Mouse (Mus musculus) MN1 (cell line): ENCODE results near the gene Extl2.
A peak's percentile ranks its signal among the peaks of the same experiment; 100 is the strongest.

Source experiments
- DNase-seq: peaks from one replicate; pipeline ENCODE4 v3.0.0-alpha.2; 2016; ENCODE audit warnings: low spot score

Extl2 gene

GRCm38 (mm10) chr3:116009622-116010344 is 2.5 kb downstream of the Extl2 start:
- no peak for DNase-seq

GRCm38 (mm10) chr3:116014901-116015300 is 7.6 kb downstream of the Extl2 start:
- no peak for DNase-seq

GRCm38 (mm10) chr3:116016116-116016515 is 8.9 kb downstream of the Extl2 start:
- DNase-seq, result no peak

- DNase-seq, result no peak
Observed at GRCm38 (mm10) chr3:116018606-116019005, 11.3 kb downstream of the Extl2 start.

GRCm38 (mm10) chr3:116019136-116019535 is 11.9 kb downstream of the Extl2 start:
- no peak for DNase-seq

- no peak for DNase-seq
Observed at GRCm38 (mm10) chr3:116024236-116024635, 17.0 kb downstream of the Extl2 start.

- DNase-seq, result no peak
Observed at GRCm38 (mm10) chr3:116024669-116025068, 17.4 kb downstream of the Extl2 start.

- DNase-seq, result no peak
Observed at GRCm38 (mm10) chr3:116025701-116026100, 18.4 kb downstream of the Extl2 start.

- DNase-seq, result no peak
Observed at GRCm38 (mm10) chr3:116026996-116027395, 19.7 kb downstream of the Extl2 start.

- no peak for DNase-seq
Observed at GRCm38 (mm10) chr3:116030152-116030788, 23.0 kb downstream of the Extl2 start.

- DNase-seq, result no peak
Observed at GRCm38 (mm10) chr3:116033218-116033870, 26.1 kb downstream of the Extl2 start.

- DNase-seq, result peak; percentile 50
Observed at GRCm38 (mm10) chr3:116033871-116034222, 26.6 kb downstream of the Extl2 start.

- no peak for DNase-seq
Observed at GRCm38 (mm10) chr3:116040776-116041175, 33.5 kb downstream of the Extl2 start.

- no peak for DNase-seq
Observed at GRCm38 (mm10) chr3:116046000-116046399, 38.7 kb downstream of the Extl2 start.

- no peak for DNase-seq
Observed at GRCm38 (mm10) chr3:116047034-116047433, 39.8 kb downstream of the Extl2 start.

- DNase-seq, result no peak
Observed at GRCm38 (mm10) chr3:116057078-116057477, 49.8 kb downstream of the Extl2 start.

- DNase-seq, result no peak
Observed at GRCm38 (mm10) chr3:116060320-116060719, 53.1 kb downstream of the Extl2 start.

GRCm38 (mm10) chr3:116062141-116062540 is 54.9 kb downstream of the Extl2 start:
- no peak for DNase-seq

- no peak for DNase-seq
Observed at GRCm38 (mm10) chr3:116072584-116072983, 65.3 kb downstream of the Extl2 start.

GRCm38 (mm10) chr3:116076739-116077138 is 69.5 kb downstream of the Extl2 start:
- DNase-seq, result no peak

- no peak for DNase-seq
Observed at GRCm38 (mm10) chr3:116078490-116078889, 71.2 kb downstream of the Extl2 start.
